27 mouse cellular contexts compared by ENCODE assay signal in the genomic region with DNA sequence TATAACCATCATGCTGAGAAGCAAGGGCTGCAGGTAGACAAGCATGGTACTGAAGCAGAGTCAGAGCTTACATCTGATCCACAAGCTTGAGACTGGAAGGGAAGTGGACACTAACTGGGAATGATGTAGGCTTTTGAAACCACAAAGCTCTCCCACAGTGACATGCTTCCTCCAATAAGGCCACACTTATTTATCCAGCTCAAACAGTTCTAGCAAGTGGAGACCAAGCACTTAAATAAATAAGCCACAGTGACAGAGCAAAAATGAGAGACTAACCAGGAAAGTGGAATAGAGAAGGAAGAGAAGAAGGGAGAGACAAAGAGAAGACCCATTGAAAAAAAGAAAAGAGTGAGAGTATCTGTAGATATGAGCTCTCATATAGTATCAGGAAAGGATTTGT.
DNase-seq lines count a peak whose midpoint lies in the region; ATAC-seq lines count a peak whose summit lies in the region.
"Had no signal": no experiment of that assay in that cellular context is flagged by ENCODE, and none has a peak within 500 bp of the region (broad histone marks: within the 10 kb centered on the region; RNA-seq: fewer than 3 reads in every experiment).

No protein-coding gene starts in this region.

- DNase-seq in heart, postnatal 25 days (ENCODE audit: low spot score), result no peak
- DNase-seq: adrenal gland, adult 8-10 months; adrenal gland, postnatal 14 days; adrenal gland, postnatal 36 days; B cell, adult 2 months; cerebellum, adult 11-12 months; cerebellum, adult 2 months; cerebellum, adult 9-10 months; cerebellum, postnatal 10 days; cerebellum, postnatal 25 days; embryo, embryonic 11 days had no signal

- H3K36me3 ChIP-seq in megakaryocyte, embryonic 14.5 days (replicated peaks; ENCODE audit: low read length), result peaks cover 10% of the 10 kb centered on the region
- H3K36me3 ChIP-seq: embryonic facial prominence, embryonic 13.5 days; embryonic facial prominence, embryonic 15.5 days; forebrain, embryonic 10.5 days; forebrain, embryonic 12.5 days; G1E had no signal

- intact Hi-C loops in heart, postnatal 25 days (cut with DNase I), result no loop called here

- H3K9me3 ChIP-seq in megakaryocyte, embryonic 14.5 days, result no peaks in the 10 kb centered on the region
- H3K9me3 ChIP-seq: embryonic facial prominence, embryonic 13.5 days; embryonic facial prominence, embryonic 15.5 days; forebrain, embryonic 10.5 days; forebrain, embryonic 12.5 days had no signal

- no peak for ATAC-seq in megakaryocyte, adult 5-6 weeks (ENCODE audit: poor library complexity, severe bottlenecking)
- ATAC-seq in common myeloid progenitor, adult 5-6 weeks (replicated peaks; ENCODE audit: low read depth, poor library complexity, severe bottlenecking), result peak; percentile 85
- ATAC-seq in hematopoietic stem cell, adult 5-6 weeks (replicated peaks in 1 of 2; ENCODE audit: insufficient read depth in 1 of 2, low FRiP score in 2 of 2, low TSS enrichment in 1 of 2, low read depth in 1 of 2, poor library complexity in 2 of 2, severe bottlenecking in 2 of 2), result peak; percentile 27 to 45
- ATAC-seq in monocyte, adult 5-6 weeks (replicated peaks; ENCODE audit: insufficient number of reproducible peaks, low FRiP score, low TSS enrichment, poor library complexity, severe bottlenecking), result no peak
- ATAC-seq: activated CD4-positive, CD25-positive, alpha-beta regulatory T cell, adult 4 months; CD4-positive, CD25-positive, alpha-beta regulatory T cell, adult 4 months; forebrain, embryonic 14.5 days; forebrain, embryonic 16.5 days; Patski had no signal

- peak overlapping the region; percentile 20 for H3K4me3 ChIP-seq in megakaryocyte, embryonic 14.5 days (replicated peaks)
- H3K4me3 ChIP-seq: embryonic facial prominence, embryonic 13.5 days; embryonic facial prominence, embryonic 15.5 days; erythroblast, embryonic 14.5 days; forebrain, embryonic 10.5 days; forebrain, embryonic 12.5 days had no signal

- H3K4me1 ChIP-seq in megakaryocyte, embryonic 14.5 days, result peaks cover 80% of the 10 kb centered on the region
- H3K4me1 ChIP-seq: embryonic facial prominence, embryonic 13.5 days; embryonic facial prominence, embryonic 15.5 days; forebrain, embryonic 10.5 days; forebrain, embryonic 12.5 days had no signal

- H3K27me3 ChIP-seq in megakaryocyte, embryonic 14.5 days (replicated peaks), result no peaks in the 10 kb centered on the region
- H3K27me3 ChIP-seq: embryonic facial prominence, embryonic 13.5 days; embryonic facial prominence, embryonic 15.5 days; forebrain, embryonic 12.5 days; Patski had no signal

Comparison
In these comparisons a context has a peak if more than half of its experiments do, and no peak if none do; other contexts are left out.
1. ATAC-seq: peak in common myeloid progenitor, adult 5-6 weeks (single experiment) and hematopoietic stem cell, adult 5-6 weeks (2 of 2); none in megakaryocyte, adult 5-6 weeks (single experiment) and monocyte, adult 5-6 weeks (single experiment).